Mouse (Mus musculus) adrenal gland, postnatal 36 days (tissue): Measurements from ENCODE around the gene Il1rap. TPM values are rescaled to one million over a fixed set of nuclear protein-coding genes. Genes with fewer than 3 reads are reported as not detected.

Experiments
- DNase-seq, 2 experiments: peaks; one replicate each; pipeline ENCODE4 v3.0.0; 2021; ENCODE audit warnings: mixed read lengths in 1 of 2
- total RNA-seq, 2 experiments: library from RNA; stranded (reverse); gene quantifications; 2 replicates each; pipeline ENCODE4 v1.2.3; 2021

Gene Il1rap
- total RNA-seq, 2 experiments from 2014 or later: 5.0 to 17.6 TPM

GRCm38 (mm10) chr16:26728139-26728538 is 146.6 kb downstream of the Il1rap start:
- no peak for DNase-seq

- DNase-seq: no peak
These were observed 149.4 kb downstream of the Il1rap start for GRCm38 (mm10) chr16:26730941-26731340.

GRCm38 (mm10) chr16:26732566-26732965 is 151.1 kb downstream of the Il1rap start:
- DNase-seq: no peak

GRCm38 (mm10) chr16:26755381-26756155 is 174.1 kb downstream of the Il1rap start:
- no peak for DNase-seq

GRCm38 (mm10) chr16:26775976-26776375 is 194.5 kb downstream of the Il1rap start:
- no peak for DNase-seq

- DNase-seq: no peak
These were observed 195.6 kb downstream of the Il1rap start for GRCm38 (mm10) chr16:26777132-26777531.

Other genes with a start within 250 kb of the Il1rap start
- gene Cldn1, start 209.9 kb upstream of the Il1rap start, total RNA-seq: 10 to 100 TPM in 1 of 2 experiments, 1 to 10 TPM in 1; 9.8 to 10.4 TPM
- gene Cldn16, start 118.6 kb upstream of the Il1rap start, total RNA-seq: not detected
- gene Tmem207, start 54.9 kb upstream of the Il1rap start, total RNA-seq: not detected